Mouse (Mus musculus) ES-Bruce4 (cell line): ENCODE data around the gene Prkaa1. TPM values are rescaled to one million over a fixed set of nuclear protein-coding genes. Genes with fewer than 3 reads are reported as not detected.
A peak's percentile ranks its signal among the peaks of the same experiment; 100 is the strongest.

Experiments used
- H3K27ac ChIP-seq: 2 replicates; pipeline ENCODE4 v1.5.1; 2012; ENCODE audit warnings: low read length, inconsistent platforms; ENCODE audit not compliant: insufficient read depth
- H3K27me3 ChIP-seq: 2 replicates; pipeline ENCODE4 v1.6.1; 2012; ENCODE audit warnings: mild to moderate bottlenecking, low read length, inconsistent platforms; ENCODE audit not compliant: control insufficient read depth, poor library complexity, insufficient read depth, severe bottlenecking
- H3K36me3 ChIP-seq: 2 replicates; pipeline ENCODE4 v1.6.1; 2012; ENCODE audit warnings: inconsistent platforms, mild to moderate bottlenecking, low read length, moderate library complexity; ENCODE audit not compliant: control insufficient read depth, poor library complexity, insufficient read depth, severe bottlenecking
- H3K4me1 ChIP-seq: one replicate; pipeline ENCODE4 v1.8.1; 2011; ENCODE audit warnings: low read length; ENCODE audit not compliant: control insufficient read depth, insufficient read depth
- H3K4me3 ChIP-seq: 2 replicates; pipeline ENCODE4 v1.5.1; 2011; ENCODE audit warnings: low read depth, mild to moderate bottlenecking, low read length
- H3K9ac ChIP-seq: 2 replicates; pipeline ENCODE4 v1.6.1; 2012; ENCODE audit warnings: low read depth, mild to moderate bottlenecking, inconsistent platforms; ENCODE audit not compliant: poor library complexity, severe bottlenecking
- H3K9me3 ChIP-seq: replicated peaks from 2 replicates; pipeline ENCODE4 v1.6.1; 2012; ENCODE audit warnings: mild to moderate bottlenecking, low read length, inconsistent platforms; ENCODE audit not compliant: control insufficient read depth, poor library complexity, insufficient read depth, severe bottlenecking
- CTCF ChIP-seq: IDR thresholded peaks from one replicate; pipeline ENCODE4 v1.8.1; 2011; ENCODE audit warnings: low read depth, low read length
- EP300 ChIP-seq: IDR thresholded peaks from 2 replicates; pipeline ENCODE4 v1.6.1; 2011; ENCODE audit warnings: low read depth, low read length; ENCODE audit not compliant: insufficient read depth
- POLR2A ChIP-seq: IDR thresholded peaks from one replicate; pipeline ENCODE4 v1.8.1; 2011; ENCODE audit warnings: low read length; ENCODE audit not compliant: insufficient read depth
- polyA plus RNA-seq: library from polyadenylated mRNA; stranded (reverse); fragments of >200 nt; gene quantifications from 2 replicates; pipeline ENCODE4 v1.2.4, GENCODE M21; 2011; ENCODE audit warnings: low read depth; ENCODE audit not compliant: missing spikeins, insufficient read depth, insufficient read length

Prkaa1 gene
- polyA plus RNA-seq, 1 experiment: 26.0 TPM

GRCm38 (mm10) chr15:5142714-5143113 is 947 bp upstream of the Prkaa1 start:
- H3K9me3 ChIP-seq: no peaks in the 10 kb centered on the region
- no peaks in the 10 kb centered on the region for H3K36me3 ChIP-seq
- H3K27ac ChIP-seq: no peak overlapping the region
- TF ChIP-seq CTCF (no peak), POLR2A (no peak), EP300 (no peak)
- H3K4me3 ChIP-seq: no peak overlapping the region
- H3K27me3 ChIP-seq: no peaks in the 10 kb centered on the region
- no peak overlapping the region for H3K9ac ChIP-seq
- no peaks in the 10 kb centered on the region for H3K4me1 ChIP-seq

DNA sequence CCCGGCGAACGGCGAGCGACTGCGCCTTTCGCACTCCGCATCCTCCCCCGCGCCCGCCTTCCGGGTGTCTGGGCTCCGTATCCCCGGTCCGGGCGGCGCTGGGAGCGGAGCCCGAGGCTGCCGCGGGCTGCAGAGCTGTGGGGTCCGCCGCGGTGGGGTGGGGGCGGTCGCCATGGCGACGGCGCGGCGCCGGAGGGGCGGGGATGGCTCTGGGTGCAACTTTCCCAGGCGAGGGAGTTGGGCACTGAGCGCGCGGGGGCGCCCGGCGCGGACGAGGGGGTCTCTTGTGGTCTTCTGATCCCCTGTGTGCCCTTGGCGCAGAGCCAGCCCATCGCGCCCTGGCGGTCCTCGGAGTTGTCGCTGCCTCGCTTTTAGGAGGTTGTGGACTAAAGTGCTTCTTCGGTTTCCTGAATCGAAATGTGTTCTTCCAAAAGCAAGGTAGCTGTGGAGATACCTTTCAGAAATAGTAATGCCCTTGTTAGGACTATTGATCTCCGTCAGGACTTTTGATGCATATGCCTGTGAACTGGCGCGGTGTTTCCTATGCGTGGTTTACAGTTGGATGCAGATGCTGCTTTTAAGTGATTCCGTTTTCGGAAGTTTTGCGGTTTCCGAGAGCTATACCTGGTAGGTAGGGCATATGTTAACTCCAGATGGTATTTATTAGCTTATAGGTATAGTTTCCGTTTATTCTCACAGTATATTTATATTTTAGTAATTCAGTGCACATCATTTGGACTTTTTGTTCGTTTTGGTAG is 539 bp downstream of the Prkaa1 start:
- Histone ChIP-seq H3K9me3 (no peaks in the 10 kb centered on the region), H3K4me1 (no peaks in the 10 kb centered on the region), H3K36me3 (no peaks in the 10 kb centered on the region), H3K9ac (peak overlapping the region; percentile 98), H3K27ac (no peak overlapping the region), H3K27me3 (no peaks in the 10 kb centered on the region), H3K4me3 (peak overlapping the region; percentile 92)
- TF ChIP-seq CTCF: no peak
- no peak for TF ChIP-seq EP300
- no peak for TF ChIP-seq POLR2A

- Histone ChIP-seq H3K4me1 (no peaks in the 10 kb centered on the region), H3K27me3 (no peaks in the 10 kb centered on the region), H3K27ac (no peak overlapping the region), H3K9ac (peak overlapping the region; percentile 62; the same call in 1 of the 2 replicates), H3K9me3 (no peaks in the 10 kb centered on the region), H3K4me3 (no peak overlapping the region), H3K36me3 (no peaks in the 10 kb centered on the region)
- TF ChIP-seq CTCF (no peak), EP300 (no peak), POLR2A (no peak)
Observed at GRCm38 (mm10) chr15:5145196-5145945, 1.7 kb downstream of the Prkaa1 start.

GRCm38 (mm10) chr15:5149187-5149586 is 5.5 kb downstream of the Prkaa1 start:
- TF ChIP-seq CTCF (no peak), EP300 (no peak), POLR2A (no peak)
- H3K9ac ChIP-seq: no peak overlapping the region
- no peaks in the 10 kb centered on the region for H3K4me1 ChIP-seq
- H3K27me3 ChIP-seq: no peaks in the 10 kb centered on the region
- H3K27ac ChIP-seq: no peak overlapping the region
- no peaks in the 10 kb centered on the region for H3K9me3 ChIP-seq
- no peak overlapping the region for H3K4me3 ChIP-seq
- no peaks in the 10 kb centered on the region for H3K36me3 ChIP-seq

- peak overlapping the region; percentile 39 for H3K27ac ChIP-seq
- no peaks in the 10 kb centered on the region for H3K9me3 ChIP-seq
- no peaks in the 10 kb centered on the region for H3K27me3 ChIP-seq
- no peaks in the 10 kb centered on the region for H3K36me3 ChIP-seq
- TF ChIP-seq POLR2A (no peak), CTCF (no peak)
- H3K9ac ChIP-seq: peak overlapping the region; percentile 9; the same call in 1 of the 2 replicates
- H3K4me3 ChIP-seq: no peak overlapping the region
- H3K4me1 ChIP-seq: no peaks in the 10 kb centered on the region
Observed at GRCm38 (mm10) chr15:5152171-5152570, 8.5 kb downstream of the Prkaa1 start.

GRCm38 (mm10) chr15:5154621-5155020 is 11.0 kb downstream of the Prkaa1 start:
- Histone ChIP-seq H3K4me1 (no peaks in the 10 kb centered on the region), H3K27me3 (no peaks in the 10 kb centered on the region), H3K27ac (no peak overlapping the region), H3K36me3 (no peaks in the 10 kb centered on the region), H3K9ac (no peak overlapping the region), H3K9me3 (no peaks in the 10 kb centered on the region), H3K4me3 (no peak overlapping the region)
- TF ChIP-seq EP300: no peak
- TF ChIP-seq POLR2A: no peak
- TF ChIP-seq CTCF: no peak
